Mouse (Mus musculus) ZHBTc4 (cell line): Measurements from ENCODE around the gene Elavl4.

Experiments used
- DNase-seq: peaks from one replicate; pipeline ENCODE4 v3.0.0-alpha.2; 2011; ENCODE audit warnings: low read depth, low spot score

Gene Elavl4

GRCm38 (mm10) chr4:110266804-110267575 is 84.7 kb downstream of the Elavl4 start:
- no peak for DNase-seq

- DNase-seq, result no peak
These were observed 87.3 kb downstream of the Elavl4 start for GRCm38 (mm10) chr4:110264345-110264943.

- peak; percentile 23 for DNase-seq
These were observed 94.3 kb downstream of the Elavl4 start for GRCm38 (mm10) chr4:110257360-110257759.

- no peak for DNase-seq
These were observed 96.1 kb downstream of the Elavl4 start for GRCm38 (mm10) chr4:110255617-110256016.

GRCm38 (mm10) chr4:110250055-110250454 is 101.7 kb downstream of the Elavl4 start:
- DNase-seq, result no peak

- DNase-seq, result no peak
These were observed 108.8 kb downstream of the Elavl4 start for GRCm38 (mm10) chr4:110242879-110243278.

GRCm38 (mm10) chr4:110234554-110234953 is 117.2 kb downstream of the Elavl4 start:
- DNase-seq, result no peak

GRCm38 (mm10) chr4:110232327-110232726 is 119.4 kb downstream of the Elavl4 start:
- DNase-seq, result no peak

GRCm38 (mm10) chr4:110231799-110232198 is 119.9 kb downstream of the Elavl4 start:
- no peak for DNase-seq

GRCm38 (mm10) chr4:110229652-110230051 is 122.1 kb downstream of the Elavl4 start:
- DNase-seq, result no peak

GRCm38 (mm10) chr4:110229238-110229637 is 122.5 kb downstream of the Elavl4 start:
- no peak for DNase-seq

- DNase-seq, result no peak
These were observed 124.1 kb downstream of the Elavl4 start for GRCm38 (mm10) chr4:110227621-110228031.

- DNase-seq, result no peak
These were observed 126.2 kb downstream of the Elavl4 start for GRCm38 (mm10) chr4:110225492-110225891.

GRCm38 (mm10) chr4:110218819-110219218 is 132.9 kb downstream of the Elavl4 start:
- no peak for DNase-seq

GRCm38 (mm10) chr4:110217553-110217952 is 134.2 kb downstream of the Elavl4 start:
- DNase-seq, result no peak

- DNase-seq, result no peak
These were observed 137.2 kb downstream of the Elavl4 start for GRCm38 (mm10) chr4:110214543-110214942.

GRCm38 (mm10) chr4:110213666-110214065 is 138.0 kb downstream of the Elavl4 start:
- DNase-seq, result no peak

GRCm38 (mm10) chr4:110210246-110210645 is 141.5 kb downstream of the Elavl4 start:
- no peak for DNase-seq

- no peak for DNase-seq
These were observed 142.1 kb downstream of the Elavl4 start for GRCm38 (mm10) chr4:110209613-110210012.

GRCm38 (mm10) chr4:110201680-110202079 is 150.0 kb downstream of the Elavl4 start:
- no peak for DNase-seq

GRCm38 (mm10) chr4:110199897-110200296 is 151.8 kb downstream of the Elavl4 start:
- no peak for DNase-seq

GRCm38 (mm10) chr4:110198600-110198999 is 153.1 kb downstream of the Elavl4 start:
- no peak for DNase-seq

GRCm38 (mm10) chr4:110177263-110177662 is 174.4 kb downstream of the Elavl4 start:
- no peak for DNase-seq
